Mouse (Mus musculus): ENCODE results near the gene Gm21974.
"Not testable (repeated sequence)": the region's sequence is repeated elsewhere in the genome, so short reads cannot be mapped to it uniquely, and the experiment has no call there.

Gm21974 gene

DNA sequence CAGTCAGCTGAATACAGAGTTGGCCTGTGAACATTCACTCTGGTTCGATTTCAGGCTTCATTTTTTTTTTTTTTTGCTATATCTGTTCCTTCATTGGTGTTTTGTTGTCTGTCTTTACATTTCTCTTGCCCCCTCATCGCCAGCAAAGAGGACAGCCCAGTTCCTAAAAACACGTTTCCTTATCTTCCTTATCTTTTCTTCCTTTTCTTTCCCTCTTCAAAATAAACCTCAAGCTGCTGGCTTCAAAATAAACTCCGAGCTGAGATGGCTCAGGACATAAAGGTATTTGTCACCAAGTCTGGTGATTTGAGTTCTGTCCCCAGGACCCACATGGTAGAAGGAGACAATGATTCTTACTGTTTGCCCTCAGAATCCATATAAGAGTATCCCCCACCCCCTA, 17.7 kb upstream of the Gm21974 start:
- DNase-seq, result no peak

DNA sequence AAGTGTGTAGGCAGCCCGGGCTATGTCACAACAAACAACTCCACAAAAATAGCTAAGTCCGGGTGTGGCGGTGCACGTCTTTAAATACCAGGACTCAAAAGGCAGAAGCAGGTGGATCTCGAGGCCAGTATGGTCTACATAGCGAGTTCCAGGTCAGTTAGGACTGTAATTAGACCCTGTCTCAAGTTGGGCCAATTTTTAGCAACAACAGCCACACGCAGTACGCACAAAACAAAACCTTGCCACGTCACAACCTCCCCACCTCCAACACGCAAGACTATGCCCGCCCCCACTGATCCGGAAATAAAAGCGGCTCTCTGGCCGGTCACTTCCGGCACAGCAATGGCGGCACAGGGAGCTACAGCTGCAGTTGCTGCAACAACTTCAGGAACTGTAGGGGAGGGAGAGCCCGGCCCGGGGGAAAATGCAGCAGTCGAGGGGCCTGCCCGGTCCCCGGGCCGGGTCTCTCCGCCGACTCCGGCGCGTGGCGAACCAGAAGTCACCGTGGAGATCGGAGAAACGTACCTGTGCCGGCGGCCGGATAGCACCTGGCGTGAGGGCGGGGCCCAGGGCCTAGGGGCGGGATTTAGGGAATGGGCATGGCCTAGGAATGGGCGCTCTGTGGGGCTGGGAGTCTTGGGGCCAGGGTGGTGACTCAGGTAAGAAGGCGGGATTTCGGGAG, 17.1 kb upstream of the Gm21974 start, which contains the start of gene Kat8:
Kat8 (plus strand) TSS at position 327 of the 682 bp plus-strand sequence.
- DNase-seq, result peak; percentile 95

DNA sequence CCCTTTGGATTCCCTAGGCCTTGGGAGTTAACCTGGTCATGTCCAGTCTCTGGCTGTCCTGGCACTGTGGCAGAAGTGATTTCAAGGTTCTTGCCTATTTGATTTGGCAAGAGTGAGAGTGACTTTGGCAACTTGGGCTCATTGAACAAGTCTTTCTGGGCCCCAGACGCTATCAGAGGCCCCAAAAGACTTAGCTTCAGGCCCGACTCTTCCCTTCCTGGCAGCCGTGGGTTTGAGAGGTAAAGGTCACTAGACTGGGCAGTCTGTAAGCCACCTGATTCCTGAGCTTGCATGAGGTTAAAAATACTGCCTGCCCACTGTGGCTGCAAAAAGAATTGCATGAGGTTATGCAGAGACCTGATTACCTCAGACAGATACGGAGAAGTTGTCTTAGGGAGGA, 13.4 kb upstream of the Gm21974 start:
- DNase-seq, result no peak

DNA sequence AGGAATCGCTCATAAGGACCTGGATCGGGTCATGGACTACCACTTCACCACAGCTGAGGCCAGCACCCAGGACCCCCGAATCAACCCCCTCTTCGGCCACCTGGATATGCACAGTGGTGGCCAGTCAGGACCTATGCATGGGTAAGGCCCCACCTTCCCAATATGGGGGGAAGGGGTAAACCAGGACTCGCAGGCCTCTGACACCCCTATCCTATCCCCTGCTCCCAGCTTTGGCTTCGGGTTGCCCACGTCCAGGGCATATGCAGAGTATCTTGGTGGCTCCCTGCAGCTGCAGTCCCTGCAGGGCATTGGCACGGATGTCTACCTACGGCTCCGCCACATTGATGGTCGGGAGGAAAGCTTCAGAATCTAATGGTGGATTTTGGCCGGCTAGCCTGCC, 12.7 kb upstream of the Gm21974 start:
- DNase-seq, result no peak

DNA sequence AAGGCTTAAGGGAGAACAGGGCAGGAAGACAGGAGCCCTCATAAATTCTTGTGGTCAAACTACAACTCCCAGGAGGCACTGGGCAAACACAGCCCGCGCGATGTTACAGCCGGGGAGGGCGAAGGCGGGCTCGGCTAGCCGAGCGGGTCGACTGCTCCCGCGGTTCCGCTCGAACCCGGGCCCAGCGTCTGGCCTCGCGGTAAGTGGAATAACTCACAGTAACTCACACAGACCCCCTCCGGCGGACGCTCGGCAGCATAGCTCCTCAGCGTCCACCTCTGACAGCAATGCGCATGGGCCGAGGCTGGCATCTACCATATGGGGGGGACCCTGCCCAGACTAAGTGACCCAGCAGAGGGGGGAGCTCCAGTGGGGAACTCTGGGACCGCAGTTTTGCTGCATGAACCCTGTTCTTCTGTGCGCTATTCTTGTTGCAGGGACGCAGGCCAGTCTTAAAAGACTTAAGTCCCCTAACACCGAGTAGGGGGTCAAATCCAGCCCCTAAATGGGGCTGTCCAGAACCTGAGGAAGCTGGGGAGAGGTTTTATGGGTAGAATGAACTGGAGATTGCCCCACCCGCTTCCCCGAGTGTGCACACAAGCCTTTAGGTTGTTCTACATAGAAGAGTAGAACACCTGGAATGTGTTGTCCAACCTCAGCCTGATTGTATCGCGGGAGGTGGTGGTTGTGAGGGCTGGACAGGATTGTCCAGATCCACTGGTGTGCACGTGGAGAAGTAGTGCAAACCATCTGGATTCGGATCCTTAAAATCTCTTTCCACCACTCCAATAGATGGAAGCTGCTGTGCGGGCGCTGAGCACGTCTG, 8.9 kb upstream of the Gm21974 start, which contains the start of gene Bckdk:
Bckdk (plus strand) TSS at position 112 of the 826 bp plus-strand sequence.
- peak; percentile 88 for DNase-seq

DNA sequence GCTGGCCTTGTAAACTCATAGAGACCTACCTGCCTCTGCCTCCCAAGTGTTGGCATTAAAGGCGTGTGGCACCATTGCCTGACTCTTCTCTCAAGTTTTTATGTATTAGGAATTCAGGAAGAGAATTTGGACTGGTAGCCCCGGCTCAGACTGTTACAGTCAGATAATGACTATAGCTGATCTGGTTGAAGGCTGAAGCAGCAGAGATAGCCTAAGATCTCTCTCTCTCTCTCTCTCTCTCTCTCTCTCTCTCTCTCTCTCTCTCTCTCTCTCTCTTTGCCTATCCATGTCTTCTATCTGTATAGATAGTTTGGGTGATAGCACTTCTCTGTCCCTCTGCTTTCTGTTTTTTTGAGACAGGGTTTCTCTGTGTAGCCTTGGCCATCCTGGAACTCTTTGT, 6.5 kb upstream of the Gm21974 start:
- no peak for DNase-seq

DNA sequence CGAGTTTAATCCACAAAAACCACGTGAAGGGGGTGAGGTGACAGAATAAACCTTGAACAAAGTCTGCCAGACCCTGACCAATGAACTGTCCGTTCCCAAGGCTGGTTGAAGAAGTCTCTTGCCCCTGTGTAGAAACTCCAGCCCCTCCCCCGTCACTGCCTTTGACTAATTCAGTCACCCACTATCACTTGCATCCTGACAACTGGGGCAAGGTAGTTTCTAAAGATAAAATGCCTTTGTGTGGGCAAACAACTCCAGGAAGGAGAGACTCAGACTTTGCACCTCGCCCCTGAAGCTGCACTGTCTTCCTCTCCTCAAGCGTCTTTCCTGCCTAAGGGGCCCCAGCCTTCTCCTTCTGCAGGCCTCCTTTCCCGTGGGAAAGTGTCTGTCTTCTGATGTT, 4.7 kb upstream of the Gm21974 start:
- DNase-seq, result no peak

DNA sequence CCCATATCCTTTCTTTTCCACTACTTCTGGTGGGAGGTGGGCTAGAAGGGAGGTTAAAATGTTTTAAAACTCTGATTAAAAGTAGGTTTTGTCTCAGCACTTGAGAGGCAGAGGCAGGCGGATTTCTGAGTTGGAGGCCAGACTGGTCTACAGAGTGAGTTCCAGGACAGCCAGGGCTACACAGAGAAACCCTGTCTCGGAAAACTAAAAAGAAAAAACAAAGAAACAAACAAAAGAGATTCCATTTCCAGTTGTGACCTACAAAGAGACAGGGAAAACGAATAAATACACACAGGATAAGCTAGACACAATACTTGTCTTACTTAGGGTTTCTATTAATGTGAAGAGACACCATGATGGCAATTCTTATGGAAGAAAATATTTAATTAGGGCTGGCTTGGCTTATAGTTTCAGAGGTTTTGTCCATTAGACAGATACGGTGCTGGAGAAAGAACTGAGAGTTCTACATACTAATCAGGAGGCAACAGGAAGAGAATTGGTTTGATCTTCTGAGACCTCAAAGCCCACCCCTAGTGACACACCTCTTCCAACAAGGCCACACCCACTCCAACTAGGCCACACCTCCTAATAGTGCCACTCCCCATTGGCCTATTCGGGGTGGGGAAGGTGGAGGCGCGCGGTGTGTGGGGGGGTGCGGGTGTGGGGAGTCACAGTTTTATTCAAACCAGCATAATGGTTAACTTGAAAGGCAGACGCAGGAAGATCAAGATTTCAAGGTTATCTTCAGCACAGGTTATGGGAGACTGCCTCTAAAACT, 3.1 kb upstream of the Gm21974 start:
- peak; percentile 15 for DNase-seq

DNA sequence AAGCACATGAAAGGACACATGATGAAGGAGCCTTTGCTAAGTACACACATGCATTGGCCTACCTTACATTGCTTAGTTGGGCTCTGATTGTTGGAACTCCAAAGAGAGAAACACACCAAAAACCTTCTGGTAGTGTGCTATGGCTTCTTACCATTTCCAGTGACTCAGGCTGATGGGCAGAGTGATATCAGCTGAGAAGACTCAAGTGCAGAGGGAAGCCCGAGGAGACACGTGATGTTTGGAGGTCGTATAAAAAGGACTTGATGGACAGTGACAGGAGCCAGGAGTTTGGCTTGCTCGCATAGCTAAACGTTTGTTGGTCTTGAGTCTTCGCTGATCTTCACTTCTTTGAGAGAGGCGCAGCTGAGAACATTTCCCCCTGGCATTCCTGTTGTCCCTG, 2.3 kb upstream of the Gm21974 start:
- no peak for DNase-seq

DNA sequence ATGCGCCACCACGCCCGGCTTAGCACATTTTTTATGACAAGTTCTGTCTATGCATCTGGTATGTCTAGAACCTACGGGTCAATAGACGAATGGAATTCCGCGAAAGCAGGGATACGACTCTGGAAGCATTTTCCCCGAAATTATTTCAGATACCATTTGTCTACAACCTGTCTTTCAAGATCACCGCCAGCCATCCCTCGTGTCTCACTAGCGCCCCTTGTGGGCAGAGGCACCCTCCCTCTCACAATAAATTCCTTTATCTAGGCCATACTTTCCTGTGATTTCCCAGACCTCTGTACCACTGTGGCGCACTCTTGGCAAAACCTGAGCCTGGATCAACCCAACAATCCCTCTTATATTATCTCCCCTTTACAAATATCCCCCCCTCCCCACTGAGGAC, 1.1 kb upstream of the Gm21974 start:
- peak; percentile 79 for DNase-seq

DNA sequence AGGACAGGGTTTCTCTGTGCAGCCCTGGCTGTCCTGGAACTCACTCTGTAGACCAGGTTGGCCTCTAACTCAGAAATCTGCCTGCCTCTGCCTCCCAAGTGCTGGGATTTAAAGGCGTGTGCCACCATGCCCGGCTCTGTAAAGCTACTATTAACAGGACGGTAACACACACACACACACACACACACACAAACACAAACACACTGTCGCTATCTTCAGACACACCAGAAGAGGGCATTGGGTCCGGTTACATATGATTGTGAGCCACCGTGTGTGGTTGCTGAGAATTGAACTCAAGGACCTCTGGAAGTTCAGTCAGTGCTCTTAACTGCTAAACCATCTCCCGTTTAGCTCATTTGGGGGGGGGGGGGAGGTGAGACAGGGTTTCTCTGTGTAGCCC, 637 bp upstream of the Gm21974 start:
- DNase-seq, result not testable (repeated sequence)

DNA sequence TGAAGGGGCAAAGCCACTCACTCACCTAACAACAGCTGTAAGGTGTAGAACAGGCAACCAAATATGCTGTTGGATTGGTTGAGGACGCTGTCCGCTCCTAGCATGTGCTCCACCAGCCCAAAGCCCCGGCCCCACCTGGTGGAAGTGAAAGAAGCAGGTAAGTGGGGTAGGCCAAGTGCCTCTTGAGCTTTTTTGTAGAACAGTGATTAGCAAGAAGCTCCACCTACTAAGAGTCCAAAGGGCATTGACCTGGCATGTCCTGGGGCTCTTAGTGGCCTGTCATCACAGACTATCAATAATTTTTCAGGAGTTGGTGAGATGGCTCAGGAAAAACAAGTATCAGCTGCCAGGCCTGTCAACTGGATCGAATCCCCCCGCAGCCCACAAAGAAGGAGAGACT, 774 bp downstream of the Gm21974 start:
- peak; percentile 50 for DNase-seq

DNA sequence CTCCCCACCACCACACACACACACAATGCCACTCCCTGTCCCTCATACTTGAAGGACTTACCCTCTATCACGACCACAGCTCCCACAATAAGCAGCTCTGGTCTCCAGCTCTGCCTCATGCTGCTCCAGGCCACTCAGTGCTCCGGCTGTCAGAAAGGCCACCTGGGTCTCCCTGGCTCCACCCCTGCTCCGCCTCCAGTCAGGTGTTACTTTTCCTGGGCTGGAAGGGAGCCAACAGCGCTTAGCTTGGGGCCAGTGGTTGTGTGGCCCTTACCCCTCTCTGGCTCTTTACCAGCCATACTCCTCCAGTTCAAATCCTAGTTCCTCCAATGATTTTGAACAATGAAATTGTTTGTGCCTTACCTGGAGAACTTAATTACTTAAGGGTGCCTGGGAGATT, 4.5 kb downstream of the Gm21974 start, which contains the start of gene Prss53:
Prss53 (minus strand) TSS at position 173 of the 400 bp plus-strand sequence.
- DNase-seq, result peak; percentile 62

DNA sequence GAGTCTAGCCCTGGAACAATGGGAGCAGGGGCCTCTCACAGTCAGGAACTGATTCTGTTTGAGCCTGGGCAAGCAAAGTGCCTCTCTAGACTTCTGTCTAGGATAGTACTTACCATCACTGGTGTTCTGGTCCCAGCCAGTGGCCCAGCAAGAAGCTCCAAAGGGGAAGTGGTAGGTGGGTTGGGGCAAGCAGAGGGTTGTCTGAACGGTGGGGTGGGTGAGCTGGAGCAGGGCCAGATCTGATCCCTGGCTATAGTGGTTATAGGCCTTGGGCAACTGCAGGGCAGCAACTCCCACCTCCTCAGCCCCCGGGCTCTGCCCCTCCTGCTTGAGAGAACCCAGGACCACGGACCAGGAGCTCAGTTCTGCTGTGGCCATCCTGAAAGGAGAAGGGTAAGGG, 6.4 kb downstream of the Gm21974 start:
- no peak for DNase-seq

DNA sequence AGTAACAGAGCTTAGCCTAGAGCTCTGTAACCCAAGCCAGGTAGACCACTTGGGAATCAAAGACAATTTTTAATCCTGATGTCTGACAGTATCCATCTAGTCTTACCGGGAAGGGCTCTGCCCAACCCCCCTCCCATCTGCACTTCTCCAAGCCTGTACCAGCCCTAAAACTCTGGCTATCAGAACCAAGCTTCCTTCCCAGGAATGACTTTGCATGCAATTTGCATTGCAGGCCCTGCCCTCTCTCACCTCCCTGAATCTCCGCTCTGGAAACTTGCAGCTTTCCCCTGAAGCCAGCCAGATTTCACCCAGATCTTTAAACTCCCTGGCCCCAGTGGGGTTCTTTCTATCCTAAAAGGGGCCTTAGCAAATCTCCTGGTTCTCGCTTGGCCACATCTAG, 7.5 kb downstream of the Gm21974 start:
- no peak for DNase-seq

DNA sequence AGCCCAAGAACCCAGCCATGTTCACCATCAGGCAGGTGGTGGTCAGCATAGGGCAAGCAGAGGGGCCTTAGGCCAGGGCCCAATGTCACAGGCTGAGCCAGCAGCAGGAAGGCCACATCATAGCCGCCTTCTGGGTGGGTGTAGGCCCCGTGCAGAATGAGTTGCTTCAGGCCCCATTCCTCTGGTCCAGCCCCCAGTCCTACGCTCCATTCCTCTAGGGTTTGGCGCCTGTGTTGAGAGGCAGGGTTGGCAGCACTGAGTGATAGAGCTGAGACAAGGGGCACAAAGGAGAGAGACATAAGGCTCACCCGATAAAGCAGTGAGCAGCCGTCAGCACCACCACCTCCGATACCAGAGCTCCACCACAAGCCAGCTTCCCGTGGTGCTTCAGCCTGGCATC, 8.1 kb downstream of the Gm21974 start:
- no peak for DNase-seq

DNA sequence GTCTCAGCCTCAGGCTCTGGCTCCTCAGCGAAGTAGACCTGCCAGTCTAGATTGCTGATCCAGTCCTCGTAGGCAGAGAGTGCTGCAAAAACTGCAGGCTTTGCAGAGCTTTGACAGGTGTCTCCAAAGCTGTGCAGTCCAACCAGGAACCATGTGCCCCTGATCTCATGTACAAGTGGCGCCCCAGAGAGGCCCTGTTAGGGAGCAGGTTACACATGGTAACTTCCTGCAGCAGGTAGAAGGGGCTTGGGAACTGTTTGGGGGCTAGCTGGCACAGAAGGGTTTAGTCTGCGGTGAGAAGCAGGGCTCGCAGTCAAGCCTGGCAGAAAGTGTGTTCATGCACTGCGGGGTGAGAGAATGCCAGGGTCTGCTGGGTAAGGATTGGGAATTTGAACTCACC, 8.7 kb downstream of the Gm21974 start:
- DNase-seq, result no peak

DNA sequence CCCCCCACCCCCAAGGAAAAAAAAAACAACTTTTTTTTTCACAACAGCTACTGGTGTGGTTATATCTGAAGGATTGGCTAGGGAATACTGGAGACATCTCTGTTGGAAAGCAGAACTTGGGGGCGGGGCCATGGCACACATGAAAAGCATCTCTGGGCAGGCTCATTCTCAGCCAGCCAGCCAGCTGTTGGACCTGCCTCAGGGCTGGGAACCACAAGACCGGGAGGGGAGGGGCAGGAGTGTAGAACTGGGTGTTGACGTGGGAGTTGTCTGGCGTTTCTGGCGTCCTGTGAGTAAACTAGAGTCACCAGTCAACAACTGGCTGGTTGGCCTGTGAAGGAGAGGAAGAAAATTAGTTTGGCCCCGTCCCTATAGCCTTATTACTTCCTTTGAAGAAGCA, 9.3 kb downstream of the Gm21974 start:
- peak; percentile 82 for DNase-seq

DNA sequence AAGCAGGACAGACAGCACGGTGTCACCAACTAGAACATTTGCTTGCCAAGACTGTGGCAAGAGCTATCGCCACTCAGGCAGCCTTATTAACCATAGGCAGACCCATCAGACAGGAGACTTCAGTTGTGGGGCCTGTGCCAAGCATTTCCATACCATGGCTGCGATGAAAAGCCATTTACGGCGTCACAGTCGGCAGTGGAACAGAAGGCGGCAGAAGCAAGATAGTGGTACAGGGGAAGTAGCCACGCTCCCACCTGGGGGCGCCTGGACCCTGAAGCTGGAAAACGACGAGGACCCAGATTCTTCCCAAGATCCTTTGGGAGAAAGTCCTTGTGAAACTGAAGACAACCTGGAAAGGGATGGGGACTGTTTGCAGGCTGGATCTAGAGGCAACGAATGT, 14.8 kb downstream of the Gm21974 start:
- no peak for DNase-seq

DNA sequence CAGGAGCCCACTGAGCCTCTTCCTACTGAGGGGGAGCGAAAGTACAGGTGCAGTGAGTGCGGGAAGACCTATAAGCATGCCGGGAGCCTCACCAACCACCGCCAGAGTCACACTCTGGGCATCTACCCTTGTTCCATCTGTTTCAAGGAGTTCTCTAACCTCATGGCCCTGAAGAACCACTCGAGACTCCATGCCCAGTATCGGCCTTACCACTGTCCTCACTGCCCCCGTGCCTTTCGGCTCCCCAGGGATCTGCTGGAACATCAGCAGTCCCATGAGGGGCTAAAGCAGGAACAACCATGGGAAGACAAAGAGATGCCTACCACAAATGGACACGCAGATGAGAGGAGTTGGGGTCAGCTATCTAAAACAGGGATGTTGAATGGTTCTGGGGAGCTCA, 16.0 kb downstream of the Gm21974 start:
- DNase-seq, result no peak

DNA sequence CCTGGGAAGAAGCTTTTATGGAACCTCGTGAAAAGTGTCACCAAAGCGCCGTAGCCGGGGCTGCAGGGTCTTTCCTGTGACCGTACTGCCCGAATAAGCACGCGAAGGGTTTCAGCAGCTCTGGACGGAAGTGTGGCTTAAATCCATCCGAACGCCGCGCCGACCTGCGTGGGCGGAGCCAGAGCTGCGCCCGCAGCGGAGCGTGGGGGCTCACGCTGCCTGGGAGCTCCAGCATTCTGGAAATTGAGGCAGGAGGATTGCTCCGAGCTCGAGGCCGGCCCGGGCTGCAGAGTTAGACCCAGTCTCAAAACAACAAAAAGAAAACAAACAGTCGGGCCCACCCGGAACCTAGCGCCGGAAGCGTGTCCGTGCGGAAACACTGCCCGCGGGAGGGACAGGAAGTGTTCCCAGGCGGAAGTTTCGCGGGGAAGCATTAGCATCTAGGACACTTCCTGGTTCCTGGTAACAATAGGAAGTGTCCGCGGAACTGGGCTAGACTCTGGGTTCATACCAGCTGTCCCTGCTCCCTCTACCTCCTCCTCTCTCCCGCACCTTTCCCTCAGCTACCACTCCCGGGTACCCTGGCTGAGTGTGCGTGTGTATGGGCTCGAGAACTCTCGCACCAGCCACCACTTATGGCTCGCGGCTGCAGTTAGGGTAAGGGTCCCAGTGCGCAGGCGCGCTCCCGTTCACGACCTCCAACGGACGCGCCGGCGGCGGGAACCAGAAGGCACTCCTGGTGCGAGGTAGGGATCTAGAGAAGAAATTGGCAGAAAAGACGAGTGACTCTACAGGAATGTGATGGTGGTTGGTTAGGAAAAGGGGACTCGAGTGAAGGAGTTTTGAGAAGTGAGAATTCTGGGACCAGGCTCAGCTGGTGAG, 18.5 kb downstream of the Gm21974 start, which contains the start of gene Zfp668:
Zfp668 (minus strand) TSS at position 362 of the 882 bp plus-strand sequence.
- peak; percentile 96 for DNase-seq

DNA sequence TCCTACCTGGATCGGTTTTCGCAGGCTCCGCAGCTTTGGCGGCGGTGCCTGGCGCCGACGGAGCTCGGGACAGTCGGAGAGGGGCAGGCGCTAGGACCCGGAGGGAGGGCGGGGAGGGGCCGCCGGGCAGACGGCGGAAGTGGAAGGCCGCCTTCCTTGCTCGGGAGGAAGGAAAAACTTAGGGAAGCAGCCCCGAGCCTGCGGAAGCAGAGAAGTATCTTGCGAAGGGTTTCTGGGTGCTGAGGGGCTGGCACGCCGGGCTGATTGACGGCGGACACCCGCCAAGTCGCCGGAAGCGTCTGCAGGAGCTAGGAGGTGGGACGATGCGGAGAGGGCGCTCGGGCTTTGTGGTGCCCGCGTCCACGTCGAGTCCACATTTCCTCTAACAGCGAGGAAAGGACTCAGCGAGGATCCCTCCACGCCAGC, 19.2 kb downstream of the Gm21974 start, which contains the start of gene Zfp646:
Zfp646 (plus strand) TSS at position 181 of the 426 bp plus-strand sequence.
- peak; percentile 73 for DNase-seq
